Mouse (Mus musculus): Measurements from ENCODE around the gene Anapc15. TPM values are rescaled to one million over a fixed set of nuclear protein-coding genes. Genes with fewer than 3 reads are reported as not detected.
A peak's percentile ranks its signal among the peaks of the same experiment; 100 is the strongest.
"Not testable (repeated sequence)": the region's sequence is repeated elsewhere in the genome, so short reads cannot be mapped to it uniquely, and the experiment has no call there.

Anapc15 gene
- polyA plus RNA-seq, 1 experiment from 2014 or later = 77.1 TPM

DNA sequence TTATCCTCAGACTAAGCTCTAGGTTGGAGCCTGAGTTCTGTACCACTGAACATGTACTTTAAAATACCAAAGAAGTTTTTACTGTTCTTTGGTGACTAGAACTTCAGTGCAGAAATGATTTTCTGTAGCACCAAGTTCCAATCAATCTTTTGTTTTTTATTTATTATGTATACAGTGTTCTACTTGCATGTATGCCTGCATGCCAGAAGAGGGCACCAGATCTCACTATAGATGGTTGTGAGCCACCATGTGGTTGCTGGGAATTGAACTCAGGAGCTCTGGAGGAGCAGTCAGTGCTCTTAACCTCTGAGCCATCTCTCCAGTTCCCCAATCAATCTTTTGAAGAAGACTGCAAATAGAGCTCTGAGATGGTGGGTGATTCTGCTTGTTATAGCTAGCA lies 62.4 kb downstream of the Anapc15 start:
- H3K4me1 ChIP-seq (ENCODE audit: control insufficient read depth, insufficient read depth, low read length); H3K9ac ChIP-seq (replicated peaks; ENCODE audit: low read length); H3K27ac ChIP-seq (replicated peaks; ENCODE audit: low read depth, low read length); H3K27me3 ChIP-seq (ENCODE audit: control insufficient read depth, insufficient read depth, low read length); H3K4me2 ChIP-seq (ENCODE audit: low read length); H3K4me3 ChIP-seq (replicated peaks; ENCODE audit: low read depth, low read length); ATAC-seq (ENCODE audit: low FRiP score, low TSS enrichment); H3K9me3 ChIP-seq (ENCODE audit: control insufficient read depth, low read length); H3K36me3 ChIP-seq (ENCODE audit: control insufficient read depth, insufficient read depth, low read length); DNase-seq: not testable (repeated sequence)

DNA sequence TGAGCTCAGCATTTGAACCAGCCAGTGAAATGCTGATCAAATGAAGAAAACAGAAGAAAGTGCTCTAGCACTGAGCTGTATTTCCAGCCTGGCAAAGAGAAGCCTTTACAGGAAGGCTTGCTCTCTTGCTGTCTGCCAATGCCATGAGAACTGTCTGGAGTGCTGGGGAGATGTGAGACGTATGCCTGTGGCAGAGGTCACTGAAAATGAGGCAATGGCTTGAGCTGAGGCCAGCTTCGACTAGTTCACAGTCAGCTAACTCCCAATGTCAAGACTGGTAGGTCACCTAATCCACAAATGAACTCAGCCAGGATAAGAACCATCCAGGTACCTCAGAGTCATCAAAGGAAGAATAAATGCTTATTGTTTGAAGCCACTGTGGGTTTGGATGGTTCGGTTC lies 64.6 kb downstream of the Anapc15 start:
- WGBS = 89% methylated on average over 3 of the region's 3 CpGs
- Histone ChIP-seq H3K4me2 (ENCODE audit: low read length) (no peak overlapping the region), H3K9me3 (ENCODE audit: control insufficient read depth, low read length) (no peaks in the 10 kb centered on the region), H3K4me1 (ENCODE audit: control insufficient read depth, insufficient read depth, low read length) (peaks cover 5% of the 10 kb centered on the region; the same call in 1 of the 2 replicates), H3K4me3 (replicated peaks; ENCODE audit: low read depth, low read length) (no peak overlapping the region), H3K27me3 (ENCODE audit: control insufficient read depth, insufficient read depth, low read length) (no peaks in the 10 kb centered on the region), H3K36me3 (ENCODE audit: control insufficient read depth, insufficient read depth, low read length) (no peaks in the 10 kb centered on the region), H3K9ac (replicated peaks; ENCODE audit: low read length) (no peak overlapping the region), H3K27ac (replicated peaks; ENCODE audit: low read depth, low read length) (no peak overlapping the region)
- ATAC-seq (ENCODE audit: low FRiP score, low TSS enrichment) (no peak), DNase-seq (no peak)

DNA sequence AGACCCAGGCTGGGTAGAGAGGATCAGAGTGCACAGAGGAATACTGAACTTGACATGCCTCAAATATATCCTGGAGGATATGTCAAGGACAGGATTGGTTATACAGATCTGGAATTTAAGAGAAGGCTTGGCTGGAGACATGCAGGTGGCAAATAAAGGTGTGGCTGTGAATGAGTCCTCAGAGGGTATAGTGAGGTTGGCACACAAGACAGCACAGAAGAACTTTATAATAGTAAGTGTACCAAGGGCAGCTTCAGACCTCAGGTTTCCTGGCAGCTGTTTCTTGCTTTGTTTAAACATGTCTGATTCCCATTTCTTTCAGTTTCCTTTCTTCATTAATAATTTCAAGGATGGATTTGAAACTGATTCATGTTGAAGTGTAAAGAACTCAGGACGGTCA lies 69.0 kb downstream of the Anapc15 start:
- ATAC-seq (ENCODE audit: low FRiP score, low TSS enrichment) (no peak), DNase-seq (no peak)
- H3K4me1 ChIP-seq (ENCODE audit: control insufficient read depth, insufficient read depth, low read length) = peaks cover 16% of the 10 kb centered on the region
- no peaks in the 10 kb centered on the region for H3K36me3 ChIP-seq (ENCODE audit: control insufficient read depth, insufficient read depth, low read length)
- H3K27me3 ChIP-seq (ENCODE audit: control insufficient read depth, insufficient read depth, low read length) = no peaks in the 10 kb centered on the region
- H3K4me3 ChIP-seq (replicated peaks; ENCODE audit: low read depth, low read length) = no peak overlapping the region
- no peak overlapping the region for H3K9ac ChIP-seq (replicated peaks; ENCODE audit: low read length)
- H3K27ac ChIP-seq (replicated peaks; ENCODE audit: low read depth, low read length) = no peak overlapping the region
- H3K9me3 ChIP-seq (ENCODE audit: control insufficient read depth, low read length) = no peaks in the 10 kb centered on the region
- H3K4me2 ChIP-seq (ENCODE audit: low read length) = peak overlapping the region; percentile 70
- 98% methylated on average over 1 of the region's 1 CpGs for WGBS

DNA sequence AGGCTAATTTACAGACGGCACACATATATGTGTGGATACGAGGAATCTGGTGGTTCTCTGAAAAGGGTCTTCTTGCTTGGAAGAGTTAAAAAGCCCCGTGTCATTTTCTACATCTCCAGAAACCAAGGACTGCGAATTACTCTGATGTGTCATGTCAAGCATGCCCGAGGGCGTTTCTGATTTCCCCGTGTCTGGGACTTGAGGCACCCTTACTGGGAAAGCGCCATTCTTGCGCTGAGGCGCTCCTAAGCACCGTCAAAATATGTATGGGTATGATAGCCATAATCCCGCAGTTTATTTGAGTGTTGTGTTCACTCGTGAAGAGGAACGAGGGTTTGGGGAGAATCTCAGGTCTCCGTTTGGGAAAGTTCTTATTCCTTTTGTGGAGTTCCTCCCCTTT lies 69.8 kb downstream of the Anapc15 start:
- peaks cover 16% of the 10 kb centered on the region for H3K4me1 ChIP-seq (ENCODE audit: control insufficient read depth, insufficient read depth, low read length)
- H3K4me3 ChIP-seq (replicated peaks; ENCODE audit: low read depth, low read length) = peak overlapping the region; percentile 88
- peak; percentile 26; the same call in 1 of the 2 replicates for ATAC-seq (ENCODE audit: low FRiP score, low TSS enrichment)

DNA sequence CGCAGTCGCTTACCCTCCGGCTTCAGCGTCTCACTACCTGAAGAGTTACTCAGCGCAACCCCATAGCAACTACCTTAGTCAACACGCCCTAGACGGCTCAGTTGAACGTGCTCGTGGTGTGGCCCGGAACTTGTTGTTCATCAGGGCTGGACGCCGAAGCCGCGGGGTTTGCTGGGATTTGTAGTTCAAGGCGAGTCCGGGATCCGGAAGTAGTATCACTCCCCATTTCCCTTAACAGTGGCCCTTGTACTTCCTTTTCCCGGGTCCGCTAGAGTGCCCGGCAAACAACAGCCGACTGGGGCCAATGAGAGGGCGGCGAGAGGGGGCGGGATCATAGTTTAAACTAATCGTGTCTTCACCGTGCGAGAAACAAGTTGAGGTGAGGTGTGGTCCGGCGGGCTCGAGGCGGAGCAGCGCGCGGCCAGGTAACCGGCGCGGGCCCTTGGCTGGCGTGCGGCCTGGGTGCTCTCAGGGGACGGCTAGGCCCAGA lies 70.3 kb downstream of the Anapc15 start, which contains the start of the genes Lrrc51 and Numa1:
Gene Lrrc51, minus strand, starts transcription at position 145 of the 490 bp plus-strand sequence.
Gene Numa1, plus strand, starts transcription at position 361 of the 490 bp plus-strand sequence.
- Histone ChIP-seq H3K36me3 (ENCODE audit: control insufficient read depth, insufficient read depth, low read length) (no peaks in the 10 kb centered on the region), H3K9me3 (ENCODE audit: control insufficient read depth, low read length) (no peaks in the 10 kb centered on the region), H3K4me1 (ENCODE audit: control insufficient read depth, insufficient read depth, low read length) (peaks cover 16% of the 10 kb centered on the region), H3K27me3 (ENCODE audit: control insufficient read depth, insufficient read depth, low read length) (no peaks in the 10 kb centered on the region), H3K9ac (replicated peaks; ENCODE audit: low read length) (peak within 1 kb of the TSS; percentile 72), H3K4me3 (replicated peaks; ENCODE audit: low read depth, low read length) (peak within 1 kb of the TSS; percentile 88), H3K27ac (replicated peaks; ENCODE audit: low read depth, low read length) (peak within 1 kb of the TSS; percentile 74; the same call in 1 of the 2 replicates), H3K4me2 (ENCODE audit: low read length) (peak within 1 kb of the TSS; percentile 70)
- peak; percentile 98 for DNase-seq
- peak; percentile 98 for ATAC-seq (ENCODE audit: low FRiP score, low TSS enrichment)
- under 1% methylated on average over 40 of the region's 40 CpGs for WGBS

More for the DNA sequence above, 69.8 kb downstream of the Anapc15 start:
- Histone ChIP-seq H3K4me2 (ENCODE audit: low read length) (peak overlapping the region; percentile 70), H3K9me3 (ENCODE audit: control insufficient read depth, low read length) (no peaks in the 10 kb centered on the region), H3K27ac (replicated peaks; ENCODE audit: low read depth, low read length) (no peak overlapping the region), H3K9ac (replicated peaks; ENCODE audit: low read length) (peak overlapping the region; percentile 55; the same call in 1 of the 2 replicates), H3K36me3 (ENCODE audit: control insufficient read depth, insufficient read depth, low read length) (no peaks in the 10 kb centered on the region), H3K27me3 (ENCODE audit: control insufficient read depth, insufficient read depth, low read length) (no peaks in the 10 kb centered on the region)
- peak; percentile 51 for DNase-seq
- WGBS = 8% methylated on average over 15 of the region's 15 CpGs

DNA sequence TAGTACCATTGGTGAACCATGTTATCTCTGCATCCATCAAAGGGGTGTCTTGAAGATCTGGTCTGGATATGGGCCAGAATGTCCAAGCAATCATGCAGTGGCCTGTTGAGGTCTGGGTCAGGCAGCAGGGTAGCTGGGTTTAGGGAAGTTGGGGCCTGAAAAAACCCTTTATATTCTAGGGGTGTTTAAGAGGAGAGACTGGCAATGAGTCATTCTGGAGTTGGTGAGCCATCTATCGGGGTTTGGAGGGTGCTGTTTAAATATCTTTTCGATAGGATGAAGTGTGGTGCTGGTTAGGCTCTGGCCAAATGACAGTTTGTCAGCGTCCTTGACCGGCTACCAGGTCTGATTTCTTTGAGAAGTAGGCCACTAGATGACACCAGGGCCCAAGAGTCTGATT lies 72.4 kb downstream of the Anapc15 start:
- no peak overlapping the region for H3K27ac ChIP-seq (replicated peaks; ENCODE audit: low read depth, low read length)
- H3K36me3 ChIP-seq (ENCODE audit: control insufficient read depth, insufficient read depth, low read length) = 0 out of 2 replicates have a peak, but pooled peaks cover 3% of the 10 kb centered on the region
- H3K27me3 ChIP-seq (ENCODE audit: control insufficient read depth, insufficient read depth, low read length) = no peaks in the 10 kb centered on the region
- H3K9me3 ChIP-seq (ENCODE audit: control insufficient read depth, low read length) = no peaks in the 10 kb centered on the region
- ATAC-seq (ENCODE audit: low FRiP score, low TSS enrichment) (no peak), DNase-seq (no peak)
- WGBS = 98% methylated on average over 4 of the region's 4 CpGs
- peaks cover 16% of the 10 kb centered on the region for H3K4me1 ChIP-seq (ENCODE audit: control insufficient read depth, insufficient read depth, low read length)
- H3K4me3 ChIP-seq (replicated peaks; ENCODE audit: low read depth, low read length) = no peak overlapping the region
- H3K9ac ChIP-seq (replicated peaks; ENCODE audit: low read length) = no peak overlapping the region
- H3K4me2 ChIP-seq (ENCODE audit: low read length) = no peak overlapping the region

DNA sequence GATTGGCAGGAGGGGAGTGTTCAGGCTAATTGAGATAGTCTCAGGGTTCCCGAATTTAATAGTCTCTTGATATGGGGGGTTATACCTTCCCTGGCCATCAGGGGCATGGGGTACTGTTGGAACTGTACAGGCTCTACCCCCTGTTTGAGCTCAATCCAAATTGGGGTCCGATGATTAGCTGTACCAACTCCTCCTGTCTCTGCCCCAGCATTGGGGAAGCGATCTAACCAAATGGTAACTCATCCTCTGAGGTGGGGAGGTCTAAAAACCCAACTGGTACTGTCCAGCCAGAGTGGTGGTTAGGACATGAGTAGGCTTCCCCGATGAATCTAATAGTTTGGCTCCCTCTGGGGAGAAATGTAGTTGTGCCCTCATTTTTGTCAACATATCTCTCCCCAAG lies 73.5 kb downstream of the Anapc15 start:
- H3K9ac ChIP-seq (replicated peaks; ENCODE audit: low read length) = no peak overlapping the region
- no peak overlapping the region for H3K4me2 ChIP-seq (ENCODE audit: low read length)
- no peak for DNase-seq
- H3K27me3 ChIP-seq (ENCODE audit: control insufficient read depth, insufficient read depth, low read length) = no peaks in the 10 kb centered on the region
- H3K4me1 ChIP-seq (ENCODE audit: control insufficient read depth, insufficient read depth, low read length) = peaks cover 16% of the 10 kb centered on the region
- 0 out of 2 replicates have a peak, but pooled peaks cover 3% of the 10 kb centered on the region for H3K36me3 ChIP-seq (ENCODE audit: control insufficient read depth, insufficient read depth, low read length)
- whole genome bisulfite sequencing = 96% methylated on average over 4 of the region's 4 CpGs
- no peaks in the 10 kb centered on the region for H3K9me3 ChIP-seq (ENCODE audit: control insufficient read depth, low read length)
- ATAC-seq (ENCODE audit: low FRiP score, low TSS enrichment) = no peak
- no peak overlapping the region for H3K27ac ChIP-seq (replicated peaks; ENCODE audit: low read depth, low read length)
- H3K4me3 ChIP-seq (replicated peaks; ENCODE audit: low read depth, low read length) = no peak overlapping the region

DNA sequence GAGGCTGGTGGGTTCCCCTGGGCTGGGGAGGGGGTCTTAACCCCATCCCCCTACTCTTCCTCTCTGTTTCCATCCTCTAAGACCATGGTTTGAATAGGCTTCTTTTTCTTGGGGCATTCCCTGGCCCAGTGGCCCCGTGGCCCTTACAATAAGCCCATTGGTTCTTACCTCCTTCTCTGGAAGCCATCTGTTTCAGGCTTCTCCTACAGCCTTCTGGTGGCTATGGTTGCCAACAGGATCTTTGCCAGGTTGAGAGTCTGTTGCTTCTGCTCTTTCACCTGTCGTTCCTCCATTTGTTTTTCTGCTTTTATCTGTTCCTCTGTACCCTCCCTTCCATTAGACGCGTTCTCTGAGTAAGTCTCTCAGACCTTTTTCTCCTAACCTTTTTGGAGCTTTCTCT lies 74.1 kb downstream of the Anapc15 start:
- Histone ChIP-seq H3K4me3 (replicated peaks; ENCODE audit: low read depth, low read length) (no peak overlapping the region), H3K36me3 (ENCODE audit: control insufficient read depth, insufficient read depth, low read length) (0 out of 2 replicates have a peak, but pooled peaks cover 3% of the 10 kb centered on the region), H3K4me2 (ENCODE audit: low read length) (no peak overlapping the region), H3K4me1 (ENCODE audit: control insufficient read depth, insufficient read depth, low read length) (peaks cover 16% of the 10 kb centered on the region), H3K9ac (replicated peaks; ENCODE audit: low read length) (no peak overlapping the region), H3K9me3 (ENCODE audit: control insufficient read depth, low read length) (no peaks in the 10 kb centered on the region), H3K27ac (replicated peaks; ENCODE audit: low read depth, low read length) (no peak overlapping the region), H3K27me3 (ENCODE audit: control insufficient read depth, insufficient read depth, low read length) (no peaks in the 10 kb centered on the region)
- ATAC-seq (ENCODE audit: low FRiP score, low TSS enrichment) (no peak), DNase-seq (no peak)
- WGBS = 96% methylated on average over 4 of the region's 4 CpGs

DNA sequence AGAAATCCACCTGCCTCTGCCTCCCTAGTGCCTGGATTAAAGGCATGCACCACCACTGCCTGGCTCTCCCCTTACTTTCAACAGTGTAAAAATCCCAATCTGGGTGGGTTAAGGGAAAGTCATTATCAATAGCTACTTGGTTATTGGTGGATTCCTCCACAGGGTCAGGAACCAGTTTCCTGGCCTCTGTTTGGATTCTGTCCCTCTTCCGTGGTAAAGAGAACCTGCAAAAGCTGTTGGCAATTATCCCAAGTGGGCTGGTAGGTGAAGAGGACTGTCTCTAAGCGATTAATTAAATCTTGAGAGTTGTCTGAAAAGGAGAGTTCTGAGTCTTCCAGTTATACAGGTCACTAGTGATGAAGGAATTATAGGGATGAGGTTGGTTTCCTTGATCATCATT lies 74.8 kb downstream of the Anapc15 start:
- ATAC-seq (ENCODE audit: low FRiP score, low TSS enrichment) (no peak), DNase-seq (no peak)
- peaks cover 10% of the 10 kb centered on the region for H3K4me1 ChIP-seq (ENCODE audit: control insufficient read depth, insufficient read depth, low read length)
- no peak overlapping the region for H3K27ac ChIP-seq (replicated peaks; ENCODE audit: low read depth, low read length)
- H3K9ac ChIP-seq (replicated peaks; ENCODE audit: low read length) = no peak overlapping the region
- no peaks in the 10 kb centered on the region for H3K9me3 ChIP-seq (ENCODE audit: control insufficient read depth, low read length)
- H3K4me2 ChIP-seq (ENCODE audit: low read length) = no peak overlapping the region
- WGBS = 88% methylated on average over 2 of the region's 2 CpGs
- H3K36me3 ChIP-seq (ENCODE audit: control insufficient read depth, insufficient read depth, low read length) = 0 out of 2 replicates have a peak, but pooled peaks cover 3% of the 10 kb centered on the region
- H3K27me3 ChIP-seq (ENCODE audit: control insufficient read depth, insufficient read depth, low read length) = no peaks in the 10 kb centered on the region
- no peak overlapping the region for H3K4me3 ChIP-seq (replicated peaks; ENCODE audit: low read depth, low read length)
